Mouse (Mus musculus): Measurements from ENCODE around the gene Tlk2. TPM values are rescaled to one million over a fixed set of nuclear protein-coding genes. Genes with fewer than 3 reads are reported as not detected.

Gene Tlk2
- polyA plus RNA-seq, 1 experiment = 16.9 TPM

DNA sequence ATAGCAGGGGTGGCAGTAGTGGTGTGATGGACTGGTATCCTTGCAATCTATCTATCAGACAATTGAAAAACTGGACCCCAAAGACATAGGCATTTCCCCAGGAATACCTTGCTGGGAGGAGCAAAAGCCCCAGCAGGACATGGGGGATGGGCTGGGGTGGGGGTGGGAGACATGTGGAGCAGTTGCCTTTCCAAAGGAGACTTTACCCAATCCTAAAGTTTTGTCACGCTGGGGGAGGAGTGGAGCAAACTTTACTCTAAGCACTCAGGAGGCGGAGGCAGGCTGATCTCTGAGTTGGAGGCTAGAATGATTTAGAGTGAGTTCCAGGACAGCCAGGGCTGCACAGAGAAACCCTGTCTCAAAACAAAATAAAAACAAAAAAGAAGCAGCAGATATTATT, 17.2 kb upstream of the Tlk2 start:
- no peak overlapping the region for H3ac ChIP-seq (ENCODE audit: control insufficient read depth, insufficient read length, low read depth)
- H3K79me3 ChIP-seq (ENCODE audit: low read depth) = no peaks in the 10 kb centered on the region
- H3K36me3 ChIP-seq (ENCODE audit: control insufficient read depth, insufficient read depth) = no peaks in the 10 kb centered on the region
- H3K27me3 ChIP-seq (ENCODE audit: control insufficient read depth, insufficient read depth, insufficient read length) = no peaks in the 10 kb centered on the region
- no peaks in the 10 kb centered on the region for H3K79me2 ChIP-seq (ENCODE audit: control insufficient read depth, insufficient read depth)
- TF ChIP-seq CTCF (IDR thresholded peaks at IDR 0.05; ENCODE audit: control insufficient read depth, insufficient read depth, insufficient read length) (no peak), USF1 (IDR thresholded peaks at IDR 0.05; ENCODE audit: low read depth) (no peak), MYOG (IDR thresholded peaks at IDR 0.05; ENCODE audit: control insufficient read depth, extremely low read depth, insufficient read length) (no peak), FOSL1 (IDR thresholded peaks at IDR 0.05; ENCODE audit: insufficient read depth, low read length, poor library complexity, severe bottlenecking) (no peak), CEBPB (IDR thresholded peaks at IDR 0.05; ENCODE audit: low read depth) (no peak), MAX (IDR thresholded peaks at IDR 0.05) (no peak), MYOD1 (IDR thresholded peaks at IDR 0.05; ENCODE audit: control insufficient read depth, insufficient read length, low read depth) (no peak)
- no peak overlapping the region for H3K4me3 ChIP-seq (ENCODE audit: insufficient read depth, poor library complexity, severe bottlenecking)

DNA sequence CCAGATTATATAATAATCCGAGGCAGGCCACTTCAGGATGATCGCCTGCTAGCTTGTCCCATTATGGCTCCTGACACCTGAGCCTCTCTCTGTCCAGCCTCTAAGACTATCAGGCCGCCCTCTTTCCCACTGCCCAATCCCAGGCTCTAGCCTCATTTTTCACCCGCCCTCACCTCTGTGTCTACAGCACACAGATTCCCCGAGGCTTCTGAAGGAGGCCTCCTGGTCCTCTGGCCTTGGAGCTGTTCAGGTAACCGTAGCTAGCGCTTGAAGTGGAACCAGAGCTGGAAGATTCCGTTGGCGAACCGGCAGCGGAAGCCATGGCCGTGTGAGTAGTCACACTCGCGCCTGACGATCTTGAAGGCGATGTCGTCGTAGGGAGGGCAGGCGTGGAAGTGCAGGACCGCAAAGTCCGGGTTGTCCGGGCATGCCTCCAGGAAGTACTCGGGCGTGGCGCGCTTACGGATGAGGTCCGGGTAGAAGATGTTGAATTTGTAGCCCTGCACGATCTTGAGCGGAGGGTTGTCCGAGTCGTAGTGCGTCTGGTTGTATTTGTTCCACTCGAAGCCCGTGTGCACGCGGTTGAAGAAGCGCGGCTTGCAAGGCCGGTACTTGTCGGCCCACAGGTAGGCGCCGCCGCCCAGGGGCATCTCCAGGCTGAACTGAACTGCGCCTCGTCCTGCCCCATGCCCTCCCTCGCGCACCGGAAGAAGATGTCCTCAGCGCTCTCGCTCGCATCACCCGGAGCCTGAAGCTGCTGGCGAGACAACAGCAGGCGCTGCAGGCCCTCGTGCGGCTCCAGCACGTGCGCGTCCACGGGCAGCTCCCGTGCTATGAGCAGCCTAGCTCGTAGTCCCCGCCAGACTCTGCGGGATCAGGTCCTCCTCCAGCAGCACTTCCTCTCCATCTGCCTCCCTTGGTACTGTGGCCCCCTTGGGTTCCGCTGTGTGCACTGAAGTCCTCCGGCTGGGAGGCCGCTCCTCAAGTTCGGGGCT, 13.8 kb upstream of the Tlk2 start:
- no peaks in the 10 kb centered on the region for H3K27me3 ChIP-seq (ENCODE audit: control insufficient read depth, insufficient read depth, insufficient read length)
- H3K36me3 ChIP-seq (ENCODE audit: control insufficient read depth, insufficient read depth) = no peaks in the 10 kb centered on the region
- TF ChIP-seq CEBPB (IDR thresholded peaks at IDR 0.05; ENCODE audit: low read depth) (no peak), MYOD1 (IDR thresholded peaks at IDR 0.05; ENCODE audit: control insufficient read depth, insufficient read length, low read depth) (no peak), USF1 (IDR thresholded peaks at IDR 0.05; ENCODE audit: low read depth) (no peak), MYOG (IDR thresholded peaks at IDR 0.05; ENCODE audit: control insufficient read depth, extremely low read depth, insufficient read length) (no peak), FOSL1 (IDR thresholded peaks at IDR 0.05; ENCODE audit: insufficient read depth, low read length, poor library complexity, severe bottlenecking) (no peak)
- H3K79me3 ChIP-seq (ENCODE audit: low read depth) = no peaks in the 10 kb centered on the region
- no peak overlapping the region for H3ac ChIP-seq (ENCODE audit: control insufficient read depth, insufficient read length, low read depth)
- H3K79me2 ChIP-seq (ENCODE audit: control insufficient read depth, insufficient read depth) = no peaks in the 10 kb centered on the region
- H3K4me3 ChIP-seq (ENCODE audit: insufficient read depth, poor library complexity, severe bottlenecking) = no peak overlapping the region

DNA sequence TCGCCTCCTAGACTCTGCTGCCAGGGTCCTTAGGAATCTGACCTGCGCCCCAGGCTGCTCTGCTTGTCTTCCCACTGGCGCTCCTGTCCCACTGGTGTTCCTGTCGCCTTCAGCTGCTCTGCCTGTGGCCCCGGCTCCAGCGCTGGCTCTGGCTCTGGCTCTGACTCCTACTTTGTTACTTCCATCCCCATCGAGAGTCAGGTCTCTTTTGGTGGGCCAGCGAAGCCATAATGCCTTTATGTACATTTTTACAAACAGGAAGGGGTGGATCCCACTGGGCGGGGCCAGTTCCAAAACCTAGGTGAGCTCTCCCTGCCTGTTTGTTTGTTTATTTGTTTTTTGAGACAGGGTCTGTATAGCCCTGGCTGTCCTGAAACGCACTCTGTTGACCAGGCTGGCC, 11.8 kb upstream of the Tlk2 start:
- no peaks in the 10 kb centered on the region for H3K27me3 ChIP-seq (ENCODE audit: control insufficient read depth, insufficient read depth, insufficient read length)
- no peak overlapping the region for H3ac ChIP-seq (ENCODE audit: control insufficient read depth, insufficient read length, low read depth)
- TF ChIP-seq FOSL1 (IDR thresholded peaks at IDR 0.05; ENCODE audit: insufficient read depth, low read length, poor library complexity, severe bottlenecking) (no peak), MYOD1 (IDR thresholded peaks at IDR 0.05; ENCODE audit: control insufficient read depth, insufficient read length, low read depth) (no peak), MYOG (IDR thresholded peaks at IDR 0.05; ENCODE audit: control insufficient read depth, extremely low read depth, insufficient read length) (no peak)
- H3K36me3 ChIP-seq (ENCODE audit: control insufficient read depth, insufficient read depth) = no peaks in the 10 kb centered on the region
- no peaks in the 10 kb centered on the region for H3K79me3 ChIP-seq (ENCODE audit: low read depth)
- H3K4me3 ChIP-seq (ENCODE audit: insufficient read depth, poor library complexity, severe bottlenecking) = no peak overlapping the region
- H3K79me2 ChIP-seq (ENCODE audit: control insufficient read depth, insufficient read depth) = no peaks in the 10 kb centered on the region

DNA sequence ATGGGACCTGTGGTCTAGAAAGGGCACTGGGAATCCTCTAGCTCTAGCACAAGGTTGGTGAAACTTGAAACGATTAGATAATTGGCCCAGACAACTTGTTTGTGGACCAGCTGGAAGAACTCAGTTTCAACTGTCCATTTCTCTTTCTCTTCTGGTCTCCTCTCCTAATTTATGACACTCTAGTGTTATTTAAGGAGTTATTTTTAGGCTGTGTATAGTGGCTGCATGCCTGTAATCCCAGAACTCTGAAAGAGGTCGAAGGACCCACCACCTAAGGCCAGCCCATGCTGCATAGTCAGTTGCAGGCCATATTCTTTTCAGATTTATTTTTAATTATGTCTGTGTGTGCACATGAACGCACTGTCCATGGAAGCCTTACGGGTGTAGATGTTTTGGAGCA, 916 bp downstream of the Tlk2 start:
- Histone ChIP-seq H3K27me3 (ENCODE audit: control insufficient read depth, insufficient read depth, insufficient read length) (no peaks in the 10 kb centered on the region), H3K36me3 (ENCODE audit: control insufficient read depth, insufficient read depth) (peaks cover 14% of the 10 kb centered on the region), H3K79me3 (ENCODE audit: low read depth) (peaks cover 27% of the 10 kb centered on the region), H3ac (ENCODE audit: control insufficient read depth, insufficient read length, low read depth) (no peak overlapping the region), H3K79me2 (ENCODE audit: control insufficient read depth, insufficient read depth) (peaks cover 50% of the 10 kb centered on the region), H3K4me3 (ENCODE audit: insufficient read depth, poor library complexity, severe bottlenecking) (no peak overlapping the region)
- TF ChIP-seq FOSL1 (IDR thresholded peaks at IDR 0.05; ENCODE audit: insufficient read depth, low read length, poor library complexity, severe bottlenecking) = no peak
- no peak for TF ChIP-seq CTCF (IDR thresholded peaks at IDR 0.05; ENCODE audit: control insufficient read depth, insufficient read depth, insufficient read length)
- TF ChIP-seq CEBPB (IDR thresholded peaks at IDR 0.05; ENCODE audit: low read depth) = no peak
- no peak for TF ChIP-seq USF1 (IDR thresholded peaks at IDR 0.05; ENCODE audit: low read depth)
- TF ChIP-seq MYOD1 (IDR thresholded peaks at IDR 0.05; ENCODE audit: control insufficient read depth, insufficient read length, low read depth) = no peak
- no peak for TF ChIP-seq MYOG (IDR thresholded peaks at IDR 0.05; ENCODE audit: control insufficient read depth, extremely low read depth, insufficient read length)
- TF ChIP-seq MAX (IDR thresholded peaks at IDR 0.05) = no peak

DNA sequence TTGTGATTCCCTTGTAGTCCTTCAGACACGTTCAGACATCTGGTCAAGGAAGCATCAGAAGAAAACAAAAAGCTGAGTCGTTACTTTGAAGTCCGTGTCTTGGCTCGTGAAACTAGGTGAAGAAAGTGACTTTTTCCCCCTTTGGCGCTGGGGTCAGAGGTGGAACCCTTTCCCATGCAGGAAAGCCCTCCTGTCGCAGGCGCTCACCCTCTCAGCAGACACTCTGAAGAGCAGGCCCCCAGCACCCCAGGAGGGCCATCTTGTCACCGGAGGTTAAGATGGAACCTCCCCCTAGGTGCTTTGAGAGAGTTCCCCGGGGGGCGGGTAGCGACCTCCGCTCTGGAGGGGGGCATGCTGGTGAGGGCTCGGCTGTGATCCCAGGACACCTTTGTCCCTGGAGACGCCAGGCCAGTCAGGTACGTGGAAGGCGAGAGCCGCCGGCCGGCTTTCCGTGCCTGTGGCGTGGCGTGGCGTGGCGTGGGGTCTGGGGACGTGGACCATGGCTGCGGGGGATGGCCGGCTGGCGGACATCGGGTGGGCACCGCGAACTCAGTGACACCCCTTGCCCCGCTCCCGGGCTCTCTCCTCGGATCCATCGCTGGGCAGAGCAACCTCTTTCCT, 2.0 kb downstream of the Tlk2 start:
- H3K27me3 ChIP-seq (ENCODE audit: control insufficient read depth, insufficient read depth, insufficient read length) = no peaks in the 10 kb centered on the region
- TF ChIP-seq MYOG (IDR thresholded peaks at IDR 0.05; ENCODE audit: control insufficient read depth, extremely low read depth, insufficient read length) = no peak
- TF ChIP-seq CTCF (IDR thresholded peaks at IDR 0.05; ENCODE audit: control insufficient read depth, insufficient read depth, insufficient read length) = no peak
- TF ChIP-seq CEBPB (IDR thresholded peaks at IDR 0.05; ENCODE audit: low read depth) = no peak
- TF ChIP-seq MAX (IDR thresholded peaks at IDR 0.05) = no peak
- H3K4me3 ChIP-seq (ENCODE audit: insufficient read depth, poor library complexity, severe bottlenecking) = peak overlapping the region; percentile 94
- peaks cover 25% of the 10 kb centered on the region for H3K36me3 ChIP-seq (ENCODE audit: control insufficient read depth, insufficient read depth)
- peaks cover 37% of the 10 kb centered on the region for H3K79me3 ChIP-seq (ENCODE audit: low read depth)
- H3K79me2 ChIP-seq (ENCODE audit: control insufficient read depth, insufficient read depth) = peaks cover 60% of the 10 kb centered on the region
- peak overlapping the region; percentile 81 for H3ac ChIP-seq (ENCODE audit: control insufficient read depth, insufficient read length, low read depth)
